Mouse (Mus musculus): ENCODE data around the gene Igf1r. TPM values are rescaled to one million over a fixed set of nuclear protein-coding genes. Genes with fewer than 3 reads are reported as not detected.

Igf1r gene
- polyA plus RNA-seq, 1 experiment, result 21.3 TPM

GRCm38 (mm10) chr7:68062170-68062848, 109.7 kb downstream of the Igf1r start:
- Histone ChIP-seq H3K4me1 (ENCODE audit: control insufficient read depth, insufficient read depth, low read length) (no peaks in the 10 kb centered on the region; the same call in none of the 2 replicates), H3K4me3 (replicated peaks; ENCODE audit: control insufficient read depth, low read depth, low read length) (no peak overlapping the region), H3K27ac (ENCODE audit: control insufficient read depth, insufficient read depth, low read depth, low read length, poor library complexity) (no peak overlapping the region)
- 36% methylated on average over 13 of the region's 13 CpGs for WGBS
- TF ChIP-seq POLR2A (IDR thresholded peaks at IDR 0.05; ENCODE audit: borderline replicate concordance, control insufficient read depth, low read depth, low read length) (no peak), CTCF (IDR thresholded peaks at IDR 0.05; ENCODE audit: control insufficient read depth, insufficient read depth, low read length) (no peak)

GRCm38 (mm10) chr7:68062849-68063208, 110.2 kb downstream of the Igf1r start:
- WGBS, result 12% methylated on average over 5 of the region's 5 CpGs
- no peak overlapping the region for H3K27ac ChIP-seq (ENCODE audit: control insufficient read depth, insufficient read depth, low read depth, low read length, poor library complexity)
- H3K4me1 ChIP-seq (ENCODE audit: control insufficient read depth, insufficient read depth, low read length), result no peaks in the 10 kb centered on the region; the same call in none of the 2 replicates
- no peak for TF ChIP-seq POLR2A (IDR thresholded peaks at IDR 0.05; ENCODE audit: borderline replicate concordance, control insufficient read depth, low read depth, low read length)
- no peak for TF ChIP-seq CTCF (IDR thresholded peaks at IDR 0.05; ENCODE audit: control insufficient read depth, insufficient read depth, low read length)
- no peak overlapping the region for H3K4me3 ChIP-seq (replicated peaks; ENCODE audit: control insufficient read depth, low read depth, low read length)

- WGBS, result 87% methylated on average over 9 of the region's 9 CpGs
- Histone ChIP-seq H3K4me1 (ENCODE audit: control insufficient read depth, insufficient read depth, low read length) (no peaks in the 10 kb centered on the region; the same call in none of the 2 replicates), H3K27ac (ENCODE audit: control insufficient read depth, insufficient read depth, low read depth, low read length, poor library complexity) (no peak overlapping the region), H3K4me3 (replicated peaks; ENCODE audit: control insufficient read depth, low read depth, low read length) (no peak overlapping the region)
- TF ChIP-seq POLR2A (IDR thresholded peaks at IDR 0.05; ENCODE audit: borderline replicate concordance, control insufficient read depth, low read depth, low read length), result no peak
- TF ChIP-seq CTCF (IDR thresholded peaks at IDR 0.05; ENCODE audit: control insufficient read depth, insufficient read depth, low read length), result no peak
Measured at GRCm38 (mm10) chr7:68063711-68064110, 111.1 kb downstream of the Igf1r start.

GRCm38 (mm10) chr7:68064120-68064519, 111.5 kb downstream of the Igf1r start:
- H3K4me3 ChIP-seq (replicated peaks; ENCODE audit: control insufficient read depth, low read depth, low read length), result no peak overlapping the region
- H3K27ac ChIP-seq (ENCODE audit: control insufficient read depth, insufficient read depth, low read depth, low read length, poor library complexity), result no peak overlapping the region
- no peak for TF ChIP-seq CTCF (IDR thresholded peaks at IDR 0.05; ENCODE audit: control insufficient read depth, insufficient read depth, low read length)
- TF ChIP-seq POLR2A (IDR thresholded peaks at IDR 0.05; ENCODE audit: borderline replicate concordance, control insufficient read depth, low read depth, low read length), result no peak
- WGBS, result 85% methylated on average over 8 of the region's 8 CpGs
- no peaks in the 10 kb centered on the region; the same call in none of the 2 replicates for H3K4me1 ChIP-seq (ENCODE audit: control insufficient read depth, insufficient read depth, low read length)

GRCm38 (mm10) chr7:68064647-68065362, 112.2 kb downstream of the Igf1r start:
- TF ChIP-seq CTCF (IDR thresholded peaks at IDR 0.05; ENCODE audit: control insufficient read depth, insufficient read depth, low read length) (no peak), POLR2A (IDR thresholded peaks at IDR 0.05; ENCODE audit: borderline replicate concordance, control insufficient read depth, low read depth, low read length) (no peak)
- WGBS, result 76% methylated on average over 11 of the region's 11 CpGs
- no peak overlapping the region for H3K4me3 ChIP-seq (replicated peaks; ENCODE audit: control insufficient read depth, low read depth, low read length)
- no peak overlapping the region for H3K27ac ChIP-seq (ENCODE audit: control insufficient read depth, insufficient read depth, low read depth, low read length, poor library complexity)
- H3K4me1 ChIP-seq (ENCODE audit: control insufficient read depth, insufficient read depth, low read length), result no peaks in the 10 kb centered on the region; the same call in none of the 2 replicates

- TF ChIP-seq CTCF (IDR thresholded peaks at IDR 0.05; ENCODE audit: control insufficient read depth, insufficient read depth, low read length) (no peak), POLR2A (IDR thresholded peaks at IDR 0.05; ENCODE audit: borderline replicate concordance, control insufficient read depth, low read depth, low read length) (no peak)
- H3K27ac ChIP-seq (ENCODE audit: control insufficient read depth, insufficient read depth, low read depth, low read length, poor library complexity), result no peak overlapping the region
- H3K4me1 ChIP-seq (ENCODE audit: control insufficient read depth, insufficient read depth, low read length), result no peaks in the 10 kb centered on the region; the same call in none of the 2 replicates
- H3K4me3 ChIP-seq (replicated peaks; ENCODE audit: control insufficient read depth, low read depth, low read length), result no peak overlapping the region
- 69% methylated on average over 6 of the region's 6 CpGs for WGBS
Measured at GRCm38 (mm10) chr7:68065904-68066303, 113.3 kb downstream of the Igf1r start.

- TF ChIP-seq POLR2A (IDR thresholded peaks at IDR 0.05; ENCODE audit: borderline replicate concordance, control insufficient read depth, low read depth, low read length) (no peak), CTCF (IDR thresholded peaks at IDR 0.05; ENCODE audit: control insufficient read depth, insufficient read depth, low read length) (no peak)
- Histone ChIP-seq H3K4me3 (replicated peaks; ENCODE audit: control insufficient read depth, low read depth, low read length) (no peak overlapping the region), H3K4me1 (ENCODE audit: control insufficient read depth, insufficient read depth, low read length) (no peaks in the 10 kb centered on the region; the same call in none of the 2 replicates), H3K27ac (ENCODE audit: control insufficient read depth, insufficient read depth, low read depth, low read length, poor library complexity) (no peak overlapping the region)
- WGBS, result 91% methylated on average over 4 of the region's 4 CpGs
Measured at GRCm38 (mm10) chr7:68067321-68067720, 114.7 kb downstream of the Igf1r start.

- TF ChIP-seq POLR2A (IDR thresholded peaks at IDR 0.05; ENCODE audit: borderline replicate concordance, control insufficient read depth, low read depth, low read length), result no peak
- TF ChIP-seq CTCF (IDR thresholded peaks at IDR 0.05; ENCODE audit: control insufficient read depth, insufficient read depth, low read length), result no peak
- 80% methylated on average over 7 of the region's 7 CpGs for WGBS
- H3K27ac ChIP-seq (ENCODE audit: control insufficient read depth, insufficient read depth, low read depth, low read length, poor library complexity), result no peak overlapping the region
- H3K4me3 ChIP-seq (replicated peaks; ENCODE audit: control insufficient read depth, low read depth, low read length), result no peak overlapping the region
- no peaks in the 10 kb centered on the region; the same call in 1 of the 2 replicates for H3K4me1 ChIP-seq (ENCODE audit: control insufficient read depth, insufficient read depth, low read length)
Measured at GRCm38 (mm10) chr7:68069324-68069723, 116.7 kb downstream of the Igf1r start.
